25 mouse cellular contexts compared by ENCODE assay signal in genomic region chr12:79645656-79646055, GRCm38 (mm10).
A peak's percentile ranks its signal among the peaks of the same experiment; 100 is the strongest.
DNase-seq lines count a peak whose midpoint lies in the region; ATAC-seq and TF ChIP-seq lines count a peak whose summit lies in the region.
"Had no signal": no experiment of that assay in that cellular context is flagged by ENCODE, and none has a peak within 500 bp of the region (broad histone marks: within the 10 kb centered on the region; RNA-seq: fewer than 3 reads in every experiment).

No protein-coding gene starts in this region.

- H3K27me3 ChIP-seq in CH12.LX (replicated peaks) = no peaks in the 10 kb centered on the region
- no peaks in the 10 kb centered on the region for H3K27me3 ChIP-seq in hindbrain, embryonic 13.5 days
- H3K27me3 ChIP-seq: embryonic facial prominence, embryonic 12.5 days; forebrain, embryonic 12.5 days; heart, embryonic 15.5 days; megakaryocyte, embryonic 14.5 days; midbrain, embryonic 13.5 days; neural tube, embryonic 12.5 days had no signal

- 97% methylated on average over 4 of the region's 4 CpGs for WGBS in hindbrain, embryonic 13.5 days

- dilution Hi-C loops in CH12.LX (cut with MboI; ENCODE audit: extremely low pct_ligation_motif_present, extremely low pct_unique_long_range_greater_than_20kb, low sequenced_read_pairs) = no loop called here

- peak overlapping the region; percentile 4; the same call in 1 of the 2 replicates for H3K4me2 ChIP-seq in CH12.LX (ENCODE audit: insufficient read depth, low read depth, poor library complexity, severe bottlenecking)
- no peak overlapping the region for H3K4me2 ChIP-seq in hindbrain, embryonic 13.5 days
- H3K4me2 ChIP-seq: embryonic facial prominence, embryonic 12.5 days; forebrain, embryonic 12.5 days; heart, embryonic 15.5 days; lung, embryonic 14.5 days; midbrain, embryonic 13.5 days; neural tube, embryonic 12.5 days had no signal

- no peak for TF ChIP-seq EP300 in CH12.LX (IDR thresholded peaks at IDR 0.05; ENCODE audit: low read length)

- in situ Hi-C loops in CH12.LX (cut with MboI; ENCODE audit: low pct_ligation_motif_present, low pct_unique_long_range_greater_than_20kb, low sequenced_read_pairs) = no loop called here

- H3K4me3 ChIP-seq in CH12.LX (replicated peaks in 1 of 3; ENCODE audit: low read depth in 2 of 3, low read length in 2 of 3, poor library complexity in 1 of 3) = no peak overlapping the region
- H3K4me3 ChIP-seq in hindbrain, embryonic 13.5 days = no peak overlapping the region
- H3K4me3 ChIP-seq: embryonic facial prominence, embryonic 12.5 days; forebrain, embryonic 12.5 days; gastrocnemius, adult 2 months; heart, embryonic 15.5 days; midbrain, embryonic 13.5 days; neural tube, embryonic 12.5 days had no signal

- H3K9ac ChIP-seq in CH12.LX (ENCODE audit: insufficient read depth, low read depth) = peak overlapping the region; percentile 45; the same call in 1 of the 2 replicates
- H3K9ac ChIP-seq in hindbrain, embryonic 13.5 days = no peak overlapping the region
- H3K9ac ChIP-seq: embryonic facial prominence, embryonic 12.5 days; forebrain, embryonic 12.5 days; heart, embryonic 15.5 days; liver, embryonic 14.5 days; lung, embryonic 14.5 days; midbrain, embryonic 13.5 days; neural tube, embryonic 12.5 days had no signal

- ATAC-seq in hindbrain, embryonic 13.5 days (ENCODE audit: low FRiP score) = no peak
- ATAC-seq: hindbrain, embryonic 16.5 days; intestine, postnatal 0 days; midbrain, embryonic 13.5 days had no signal

- H3K79me2 ChIP-seq in CH12.LX (replicated peaks; ENCODE audit: control insufficient read depth, extremely low read depth, insufficient read depth, poor library complexity, severe bottlenecking) = no peaks in the 10 kb centered on the region

- peaks cover 34 to 95% of the 10 kb centered on the region in 2 experiments for H3K4me1 ChIP-seq in CH12.LX (ENCODE audit: control insufficient read depth in 1 of 2, insufficient read depth in 2 of 2)
- peaks cover 5% of the 10 kb centered on the region for H3K4me1 ChIP-seq in hindbrain, embryonic 13.5 days (replicated peaks)
- H3K4me1 ChIP-seq: neural tube, embryonic 12.5 days had no signal

- peak overlapping the region; percentile 99 for H3K27ac ChIP-seq in CH12.LX (ENCODE audit: insufficient read depth, low read depth)
- H3K27ac ChIP-seq in hindbrain, embryonic 13.5 days = no peak overlapping the region
- H3K27ac ChIP-seq: embryonic facial prominence, embryonic 12.5 days; forebrain, embryonic 12.5 days; gastrocnemius, adult 2 months; heart, embryonic 15.5 days; liver, embryonic 14.5 days; midbrain, embryonic 13.5 days; neural tube, embryonic 12.5 days had no signal

- TF ChIP-seq RAD21 in CH12.LX (IDR thresholded peaks at IDR 0.05; ENCODE audit: low read depth, low read length) = no peak

- peak; percentile 9 for DNase-seq in cerebellum, adult 11-12 months
- DNase-seq in cerebellum, postnatal 4 days (ENCODE audit: low spot score in 2 of 2) = no peak
- no peak for DNase-seq in CH12.LX (ENCODE audit: extremely low read depth)
- DNase-seq in cerebellum, adult 8-10 months = peak; percentile 6
- DNase-seq in cerebellum, postnatal 36 days = peak; percentile 7 to 18
- no peak for DNase-seq in layer of hippocampus, adult 18-20 months (ENCODE audit: low spot score in 2 of 2)
- no peak for DNase-seq in neural tube, embryonic 10.5 days (ENCODE audit: extremely low spot score, low spot score)
- DNase-seq: adrenal gland, adult 2 months; gastrocnemius, adult 2 months; heart, postnatal 4 days; kidney, postnatal 36 days; lung, embryonic 14.5 days; lung, postnatal 36 days; right cerebral cortex, postnatal 14 days; thymus, postnatal 4 days had no signal

- no peaks in the 10 kb centered on the region for H3K36me3 ChIP-seq in CH12.LX (replicated peaks in 1 of 2; ENCODE audit: control insufficient read depth in 1 of 2, insufficient read depth in 1 of 2, low read length in 1 of 2)
- no peaks in the 10 kb centered on the region for H3K36me3 ChIP-seq in hindbrain, embryonic 13.5 days
- H3K36me3 ChIP-seq: embryonic facial prominence, embryonic 12.5 days; forebrain, embryonic 12.5 days; heart, embryonic 15.5 days; midbrain, embryonic 13.5 days; neural tube, embryonic 12.5 days had no signal

- no peaks in the 10 kb centered on the region for H3K9me3 ChIP-seq in CH12.LX (replicated peaks; ENCODE audit: low read length)
- no peaks in the 10 kb centered on the region for H3K9me3 ChIP-seq in hindbrain, embryonic 13.5 days
- H3K9me3 ChIP-seq: embryonic facial prominence, embryonic 12.5 days; forebrain, embryonic 12.5 days; heart, embryonic 15.5 days; megakaryocyte, embryonic 14.5 days; midbrain, embryonic 13.5 days; neural tube, embryonic 12.5 days had no signal

- TF ChIP-seq POLR2A in CH12.LX (IDR thresholded peaks at IDR 0.05; ENCODE audit: low read depth, low read length) = no peak

- no peak for TF ChIP-seq CTCF in CH12.LX (conservative IDR thresholded peaks at IDR 0.05 in 1 of 2, IDR thresholded peaks at IDR 0.05 in 1 of 2; ENCODE audit: low read depth in 2 of 2, low read length in 2 of 2)

TF ChIP-seq in CH12.LX, 34 proteins besides CTCF, POLR2A, EP300 and RAD21:
- TF ChIP-seq TCF12 (IDR thresholded peaks at IDR 0.05; ENCODE audit: low read depth, low read length) = no peak
- TF ChIP-seq POLR2AphosphoS2 (IDR thresholded peaks at IDR 0.05; ENCODE audit: low read depth, low read length) = no peak
- no peak for TF ChIP-seq MAX (IDR thresholded peaks at IDR 0.05; ENCODE audit: low read length)
- TF ChIP-seq MAZ (IDR thresholded peaks at IDR 0.05; ENCODE audit: low read depth, low read length) = no peak
- no peak for TF ChIP-seq CHD2 (IDR thresholded peaks at IDR 0.05; ENCODE audit: low read length)
- TF ChIP-seq ELF1 (IDR thresholded peaks at IDR 0.05; ENCODE audit: low read depth, low read length) = no peak
- TF ChIP-seq MEF2A (IDR thresholded peaks at IDR 0.05; ENCODE audit: borderline replicate concordance, low read depth, low read length) = no peak
- no peak for TF ChIP-seq PAX5 (IDR thresholded peaks at IDR 0.05; ENCODE audit: low read length)
- TF ChIP-seq SMC3 (IDR thresholded peaks at IDR 0.05; ENCODE audit: low read depth, low read length) = no peak
- no peak for TF ChIP-seq NRF1 (IDR thresholded peaks at IDR 0.05; ENCODE audit: low read depth, low read length)
- no peak for TF ChIP-seq NELFE (IDR thresholded peaks at IDR 0.05; ENCODE audit: low read depth, low read length)

Comparison
In these comparisons a context has a peak if more than half of its experiments do, and no peak if none do; other contexts are left out.
1. DNase-seq: peak in cerebellum, adult 11-12 months (single experiment), cerebellum, adult 8-10 months (single experiment) and cerebellum, postnatal 36 days (2 of 2); none in cerebellum, postnatal 4 days (0 of 2), CH12.LX (single experiment), layer of hippocampus, adult 18-20 months (0 of 2) and neural tube, embryonic 10.5 days (single experiment).